21 mouse cellular contexts compared by ENCODE assay signal in the genomic region with DNA sequence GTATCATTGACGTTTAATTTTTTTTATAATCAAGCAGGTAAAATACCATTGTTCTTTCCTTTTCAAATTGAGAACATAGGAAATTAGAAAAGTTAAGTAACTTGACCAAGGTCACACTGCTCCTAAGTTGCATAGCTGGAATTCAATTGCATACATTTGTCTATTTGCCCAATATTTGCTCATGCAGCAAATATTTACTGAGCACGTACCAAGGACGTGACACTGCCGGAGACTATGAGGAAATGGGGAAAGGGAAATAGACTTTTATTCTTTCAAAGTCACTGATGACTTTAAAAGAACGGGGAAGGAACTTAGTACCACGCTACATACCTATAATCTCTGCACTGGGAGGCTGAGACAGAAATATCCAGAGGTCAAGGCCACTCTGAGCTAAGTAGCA. TPM values are rescaled to one million over a fixed set of nuclear protein-coding genes. Genes with fewer than 3 reads are reported as not detected.
DNase-seq lines count a peak whose midpoint lies in the region; ATAC-seq and TF ChIP-seq lines count a peak whose summit lies in the region.
"Had no signal": no experiment of that assay in that cellular context is flagged by ENCODE, and none has a peak within 500 bp of the region (broad histone marks: within the 10 kb centered on the region; RNA-seq: fewer than 3 reads in every experiment).

No protein-coding gene starts in this region.

- H3K9me3 ChIP-seq in liver, embryonic 11.5 days (ENCODE audit: control insufficient read depth, low read length): no peaks in the 10 kb centered on the region
- H3K9me3 ChIP-seq in lung, embryonic 14.5 days (ENCODE audit: low read depth, low read length): no peaks in the 10 kb centered on the region
- H3K9me3 ChIP-seq in stomach, embryonic 15.5 days: no peaks in the 10 kb centered on the region
- H3K9me3 ChIP-seq: embryonic facial prominence, embryonic 10.5 days; forebrain, embryonic 13.5 days; heart, embryonic 12.5 days; hindbrain, embryonic 10.5 days had no signal

- TF ChIP-seq POLR2A in liver, adult 2 months (IDR thresholded peaks at IDR 0.05; ENCODE audit: extremely low read depth, insufficient read depth, low read length): no peak

- H3K4me1 ChIP-seq in liver, adult 2 months (ENCODE audit: control insufficient read depth, insufficient read depth, low read length): peaks cover 2% of the 10 kb centered on the region; the same call in 1 of the 2 replicates
- H3K4me1 ChIP-seq in liver, embryonic 11.5 days (replicated peaks; ENCODE audit: control insufficient read depth, insufficient read depth, low read length): no peaks in the 10 kb centered on the region
- H3K4me1 ChIP-seq in lung, embryonic 14.5 days (ENCODE audit: insufficient read depth): 0 out of 2 replicates have a peak, but pooled peaks cover 2% of the 10 kb centered on the region
- H3K4me1 ChIP-seq in stomach, embryonic 15.5 days: 0 out of 2 replicates have a peak, but pooled peaks cover 2% of the 10 kb centered on the region
- H3K4me1 ChIP-seq: forebrain, embryonic 13.5 days had no signal

- no peak overlapping the region for H3K27ac ChIP-seq in liver, adult 2 months (replicated peaks; ENCODE audit: insufficient read depth, low read depth, low read length)
- no peak overlapping the region for H3K27ac ChIP-seq in liver, embryonic 11.5 days (ENCODE audit: low read depth, low read length)
- H3K27ac ChIP-seq in lung, embryonic 14.5 days (ENCODE audit: low read depth): no peak overlapping the region
- no peak overlapping the region for H3K27ac ChIP-seq in stomach, embryonic 15.5 days
- H3K27ac ChIP-seq: embryonic facial prominence, embryonic 10.5 days; forebrain, embryonic 13.5 days; gastrocnemius, adult 2 months; hindbrain, embryonic 10.5 days had no signal

- no peaks in the 10 kb centered on the region for H3K27me3 ChIP-seq in liver, adult 2 months (ENCODE audit: control insufficient read depth, insufficient read depth, low read length)
- no peaks in the 10 kb centered on the region for H3K27me3 ChIP-seq in liver, embryonic 11.5 days (replicated peaks; ENCODE audit: control insufficient read depth, insufficient read depth, low read length)
- no peaks in the 10 kb centered on the region for H3K27me3 ChIP-seq in lung, embryonic 14.5 days (ENCODE audit: insufficient read depth, low read length)
- no peaks in the 10 kb centered on the region for H3K27me3 ChIP-seq in stomach, embryonic 15.5 days (replicated peaks)
- H3K27me3 ChIP-seq: CH12.LX; forebrain, embryonic 13.5 days; heart, embryonic 12.5 days; Patski had no signal

- TF ChIP-seq CTCF in liver, adult 2 months (IDR thresholded peaks at IDR 0.05; ENCODE audit: low read depth, low read length): no peak
- TF ChIP-seq CTCF in lung, embryonic 14.5 days (IDR thresholded peaks at IDR 0.05; ENCODE audit: low read depth): no peak

- H3K36me3 ChIP-seq in liver, adult 2 months (ENCODE audit: control insufficient read depth, insufficient read depth, low read length): no peaks in the 10 kb centered on the region
- H3K36me3 ChIP-seq in liver, embryonic 11.5 days (ENCODE audit: control insufficient read depth, insufficient read depth, low read length): no peaks in the 10 kb centered on the region
- no peaks in the 10 kb centered on the region for H3K36me3 ChIP-seq in lung, embryonic 14.5 days (ENCODE audit: insufficient read depth)
- no peaks in the 10 kb centered on the region for H3K36me3 ChIP-seq in stomach, embryonic 15.5 days
- H3K36me3 ChIP-seq: embryonic facial prominence, embryonic 10.5 days; heart, embryonic 12.5 days; hindbrain, embryonic 10.5 days had no signal

- H3K4me3 ChIP-seq in liver, adult 2 months (ENCODE audit: insufficient read depth, low read depth, low read length): no peak overlapping the region
- H3K4me3 ChIP-seq in liver, embryonic 11.5 days (ENCODE audit: low read depth, low read length): no peak overlapping the region
- H3K4me3 ChIP-seq in lung, embryonic 14.5 days (ENCODE audit: low read depth, low read length): no peak overlapping the region
- no peak overlapping the region for H3K4me3 ChIP-seq in stomach, embryonic 15.5 days (replicated peaks)
- H3K4me3 ChIP-seq: embryonic facial prominence, embryonic 10.5 days; forebrain, embryonic 13.5 days; gastrocnemius, adult 2 months; heart, embryonic 12.5 days; hindbrain, embryonic 10.5 days had no signal

- H3K79me2 ChIP-seq in liver, adult 2 months (ENCODE audit: control insufficient read depth, insufficient read depth, low read length): no peaks in the 10 kb centered on the region

- no peak overlapping the region for H3K4me2 ChIP-seq in liver, embryonic 11.5 days
- H3K4me2 ChIP-seq in lung, embryonic 14.5 days: no peak overlapping the region
- no peak overlapping the region for H3K4me2 ChIP-seq in stomach, embryonic 15.5 days
- H3K4me2 ChIP-seq: forebrain, embryonic 13.5 days; heart, embryonic 12.5 days had no signal

- DNase-seq in liver, adult 2 months (ENCODE audit: extremely low read depth, low read depth, low spot score): peak; percentile 51
- DNase-seq in liver, embryonic 11.5 days (ENCODE audit: low spot score): no peak
- DNase-seq in lung, embryonic 14.5 days: peak; percentile 17
- DNase-seq in lung, postnatal 14 days: no peak
- DNase-seq in lung, postnatal 25 days (ENCODE audit: low spot score): peak; percentile 70
- DNase-seq in left cerebral cortex, adult 11 months (ENCODE audit: low spot score): no peak
- no peak for DNase-seq in frontal cortex, postnatal 25 days (ENCODE audit: low spot score in 2 of 2)
- DNase-seq: adrenal gland, postnatal 14 days; cerebellum, adult 18-20 months; cerebellum, postnatal 10 days; forebrain, postnatal 0 days; gastrocnemius, adult 2 months; gastrocnemius, postnatal 25 days had no signal

- 18% methylated on average over 6 of the region's 6 CpGs for WGBS in liver, adult 2 months
- WGBS in liver, embryonic 11.5 days: 67% methylated on average over 6 of the region's 6 CpGs
- WGBS in lung, embryonic 14.5 days: 54% methylated on average over 6 of the region's 6 CpGs
- WGBS in stomach, embryonic 15.5 days: 57% methylated on average over 6 of the region's 6 CpGs

- H3K9ac ChIP-seq in liver, adult 2 months (ENCODE audit: low read depth, low read length): no peak overlapping the region
- no peak overlapping the region for H3K9ac ChIP-seq in liver, embryonic 11.5 days (ENCODE audit: low read depth, low read length)
- no peak overlapping the region for H3K9ac ChIP-seq in lung, embryonic 14.5 days
- no peak overlapping the region for H3K9ac ChIP-seq in stomach, embryonic 15.5 days
- H3K9ac ChIP-seq: forebrain, embryonic 13.5 days; forebrain, postnatal 0 days; heart, embryonic 12.5 days had no signal

- ATAC-seq in liver, embryonic 11.5 days (replicated peaks; ENCODE audit: low FRiP score): no peak
- ATAC-seq in lung, embryonic 14.5 days (ENCODE audit: insufficient read depth): no peak
- ATAC-seq in stomach, embryonic 15.5 days (ENCODE audit: insufficient read depth, low FRiP score, low read depth): peak; percentile 54; the same call in 1 of the 2 replicates
- ATAC-seq: activated CD4-positive, CD25-positive, alpha-beta regulatory T cell, adult 4 months; forebrain, embryonic 13.5 days; forebrain, postnatal 0 days; Patski had no signal

RNA-seq across cellular contexts. Expression of gene Krr1, which starts 12.0 kb away (rescaled TPM):
- total RNA-seq in liver, adult 2 months (2014; rRNA removed): 13.2 and 13.6 TPM in 2 replicates
- 2.6 and 3.0 TPM in 2 replicates for polyA plus RNA-seq in liver, adult 2 months (2012; rRNA removed)
- 56.5 and 57.6 TPM in 2 replicates for polyA plus RNA-seq in liver, embryonic 11.5 days (2014; fragmentation: Nextera tagmentation; extraction: Ambion mirVana)
- polyA plus RNA-seq in lung, embryonic 14.5 days (2014; fragmentation: Nextera tagmentation; extraction: Ambion mirVana): 53.9 and 55.6 TPM in 2 replicates
- 39.4 and 39.7 TPM in 2 replicates for polyA plus RNA-seq in stomach, embryonic 15.5 days (2015; fragmentation: Nextera tagmentation; extraction: Ambion mirVana)

RNA-seq across cellular contexts. Expression of gene Glipr1, which starts 42.0 kb away (rescaled TPM):
- 1.0 and 3.2 TPM in 2 replicates for total RNA-seq in liver, adult 2 months (2014; rRNA removed)
- 0.32 and 0.90 TPM in 2 replicates for polyA plus RNA-seq in liver, adult 2 months (2012; rRNA removed)
- polyA plus RNA-seq in liver, embryonic 11.5 days (2014; fragmentation: Nextera tagmentation; extraction: Ambion mirVana): 7.8 and 9.8 TPM in 2 replicates
- polyA plus RNA-seq in lung, embryonic 14.5 days (2014; fragmentation: Nextera tagmentation; extraction: Ambion mirVana): 1.5 and 3.0 TPM in 2 replicates
- 11.1 and 13.4 TPM in 2 replicates for polyA plus RNA-seq in stomach, embryonic 15.5 days (2015; fragmentation: Nextera tagmentation; extraction: Ambion mirVana)
- total RNA-seq: gastrocnemius, postnatal 25 days had no signal

Comparison
In these comparisons a context has a peak if more than half of its experiments do, and no peak if none do; other contexts are left out.
1. DNase-seq: peak in liver, adult 2 months (single experiment), lung, embryonic 14.5 days (single experiment) and lung, postnatal 25 days (single experiment); none in liver, embryonic 11.5 days (single experiment), lung, postnatal 14 days (single experiment), left cerebral cortex, adult 11 months (single experiment) and frontal cortex, postnatal 25 days (0 of 2).
2. RNA of gene Krr1, which starts 12.0 kb away (polyA plus RNA-seq): 56.5 to 57.6 TPM in liver, embryonic 11.5 days, 53.9 to 55.6 TPM in lung, embryonic 14.5 days and 39.4 to 39.7 TPM in stomach, embryonic 15.5 days; 2.6 to 3.0 TPM in liver, adult 2 months; every median in the first group is over 10 times any median in the second.